Mouse (Mus musculus) G1E (cell line): ENCODE measurements around the gene Scgb1c1.

ENCODE experiments used
- CTCF ChIP-seq: IDR thresholded peaks from 2 replicates; pipeline ENCODE4 v1.5.1; 2012; ENCODE audit warnings: low read depth, low read length, inconsistent platforms, mixed read lengths
- POLR2AphosphoS5 ChIP-seq: IDR thresholded peaks from 2 replicates; pipeline ENCODE4 v1.6.1; 2012; ENCODE audit warnings: low read depth, low read length, inconsistent platforms; ENCODE audit not compliant: insufficient replicate concordance
- TAL1 ChIP-seq: conservative IDR thresholded peaks from 2 replicates; pipeline ENCODE4 v1.6.1; 2012; ENCODE audit warnings: low read depth, low read length, inconsistent platforms, mixed read lengths

DNA sequence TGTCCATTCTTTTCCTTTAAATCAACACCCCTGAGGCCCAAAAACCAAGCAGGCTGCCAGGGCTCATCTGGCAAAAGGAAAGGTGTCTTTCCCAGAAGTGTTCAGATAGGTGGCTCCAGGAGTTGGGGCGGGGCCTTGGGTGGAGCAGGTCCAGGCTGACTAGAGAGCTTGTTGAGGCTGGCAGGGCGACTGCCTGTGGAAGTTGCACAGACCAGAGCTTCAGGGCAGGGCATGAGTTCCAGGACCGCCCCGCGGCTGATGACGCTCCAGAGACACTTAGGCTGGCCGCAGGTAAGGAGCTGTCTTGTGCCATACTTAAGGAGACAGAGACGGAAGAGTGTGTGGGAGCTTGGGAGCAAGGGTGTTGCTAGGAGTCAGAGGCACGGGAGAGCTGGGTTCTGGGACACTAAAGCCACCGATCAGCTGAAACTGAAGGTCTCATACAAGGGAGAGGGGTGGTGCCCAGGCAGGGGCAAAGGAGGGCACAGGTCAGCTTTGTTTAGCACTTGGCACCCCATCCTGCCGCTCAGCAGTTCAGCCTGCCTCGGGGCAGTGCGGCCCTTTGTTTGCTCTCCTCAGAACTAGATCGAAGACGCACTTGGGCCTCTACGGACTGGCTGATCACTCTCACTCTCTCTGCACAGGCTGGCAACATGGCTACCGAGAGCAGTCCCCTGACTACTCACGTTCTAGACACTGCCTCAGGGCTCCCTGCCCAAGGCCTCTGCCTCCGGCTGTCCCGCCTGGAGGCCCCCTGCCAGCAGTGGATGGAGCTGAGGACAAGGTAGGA is 10.2 kb upstream of the Scgb1c1 start, which contains the start of gene Urah:
- TF ChIP-seq CTCF, result no peak
- no peak for TF ChIP-seq TAL1
- TF ChIP-seq POLR2AphosphoS5, result no peak
